Mouse (Mus musculus): ENCODE results near the gene Muc1.

GRCm38 (mm10) chr3:89271760-89272159 is 42.9 kb downstream of the Muc1 start:
- no peak for TF ChIP-seq CTCF (conservative IDR thresholded peaks at IDR 0.05 in 1 of 2, IDR thresholded peaks at IDR 0.05 in 1 of 2; ENCODE audit: low read depth in 2 of 2, low read length in 2 of 2)
- TF ChIP-seq ZC3H11A (IDR thresholded peaks at IDR 0.05; ENCODE audit: low read depth, low read length), result no peak
- TF ChIP-seq ETS1 (conservative IDR thresholded peaks at IDR 0.05; ENCODE audit: low read depth, low read length), result no peak
